Mouse (Mus musculus) adrenal gland, adult 18-20 months (tissue): ENCODE data around the gene Akap4. TPM values are rescaled to one million over a fixed set of nuclear protein-coding genes. Genes with fewer than 3 reads are reported as not detected.

Experiments
- DNase-seq, 2 experiments: peaks; one replicate each; pipeline ENCODE4 v3.0.0; 2021 to 2022; ENCODE audit warnings: low spot score in 2 of 2
- long read RNA-seq, 2 experiments: library from polyadenylated mRNA; stranded (forward); transcript quantifications; one replicate each; pipeline ENCODE4 v2.0.0; 2021
- total RNA-seq, 2 experiments: library from RNA; stranded (reverse); gene quantifications; 1 replicate in 1 of 2; 2 replicates in 1 of 2; pipeline ENCODE4 v1.2.3; 2021

Akap4 gene
- not detected for total RNA-seq
- long read RNA-seq, experiment 1: 0 reads
- long read RNA-seq, experiment 2: 0 reads

GRCm38 (mm10) chrX:7067219-7067618 lies at the start of gene Akap4:
Akap4 (plus strand) TSS chrX:7067519.
- DNase-seq: no peak

- no peak for DNase-seq
These were observed 25.8 kb upstream of the Akap4 start, which contains the start of gene Ccnb3 for GRCm38 (mm10) chrX:7041519-7041918. Ccnb3 (minus strand) TSS chrX:7041619.

- no peak for DNase-seq
These were observed 10.3 kb upstream of the Akap4 start for GRCm38 (mm10) chrX:7057056-7057455.

- DNase-seq: no peak
These were observed 9.7 kb upstream of the Akap4 start for GRCm38 (mm10) chrX:7057634-7058033.

- DNase-seq: no peak
These were observed 3.2 kb upstream of the Akap4 start for GRCm38 (mm10) chrX:7064109-7064508.

GRCm38 (mm10) chrX:7068002-7068401 lies 683 bp downstream of the Akap4 start:
- DNase-seq: no peak

- DNase-seq: no peak
These were observed 12.6 kb downstream of the Akap4 start for GRCm38 (mm10) chrX:7079820-7080429.

GRCm38 (mm10) chrX:7085878-7086277 lies 18.6 kb downstream of the Akap4 start:
- DNase-seq: no peak

- no peak for DNase-seq
These were observed 23.0 kb downstream of the Akap4 start for GRCm38 (mm10) chrX:7090323-7090722.

- DNase-seq: no peak
These were observed 35.0 kb downstream of the Akap4 start for GRCm38 (mm10) chrX:7102280-7102679.

- no peak for DNase-seq
These were observed 47.6 kb downstream of the Akap4 start for GRCm38 (mm10) chrX:7114885-7115284.

GRCm38 (mm10) chrX:7121618-7122280 lies 54.4 kb downstream of the Akap4 start:
- no peak for DNase-seq

Other genes with a start within 250 kb of the Akap4 start
- gene Ccnb3, start 25.9 kb upstream of the Akap4 start, total RNA-seq: not detected